Mouse (Mus musculus): ENCODE results near the gene Fxyd3.

Gene Fxyd3

GRCm38 (mm10) chr7:31076492-31076891, at the start of gene Fxyd3:
Gene Fxyd3, minus strand, starts transcription at chr7:31076704.
- no peak for DNase-seq (ENCODE audit: low spot score in 2 of 2)

GRCm38 (mm10) chr7:31125116-31125515, 48.6 kb upstream of the Fxyd3 start:
- DNase-seq (ENCODE audit: low spot score in 2 of 2), result no peak

GRCm38 (mm10) chr7:31124381-31124780, 47.9 kb upstream of the Fxyd3 start:
- DNase-seq (ENCODE audit: low spot score in 2 of 2), result no peak

GRCm38 (mm10) chr7:31123697-31124096, 47.2 kb upstream of the Fxyd3 start:
- DNase-seq (ENCODE audit: low spot score in 2 of 2), result no peak

GRCm38 (mm10) chr7:31122641-31123631, 46.4 kb upstream of the Fxyd3 start:
- DNase-seq (ENCODE audit: low spot score in 2 of 2), result no peak

- no peak for DNase-seq (ENCODE audit: low spot score in 2 of 2)
Observed at GRCm38 (mm10) chr7:31119556-31119955, 43.1 kb upstream of the Fxyd3 start.

- no peak for DNase-seq (ENCODE audit: low spot score in 2 of 2)
Observed at GRCm38 (mm10) chr7:31118486-31118885, 42.0 kb upstream of the Fxyd3 start.

GRCm38 (mm10) chr7:31117465-31117864, 41.0 kb upstream of the Fxyd3 start:
- DNase-seq (ENCODE audit: low spot score in 2 of 2), result no peak

GRCm38 (mm10) chr7:31116721-31117145, 40.2 kb upstream of the Fxyd3 start:
- no peak for DNase-seq (ENCODE audit: low spot score in 2 of 2)

- peak; percentile 65 to 76 for DNase-seq (ENCODE audit: low spot score in 2 of 2)
Observed at GRCm38 (mm10) chr7:31115587-31116043, 39.1 kb upstream of the Fxyd3 start.

GRCm38 (mm10) chr7:31115182-31115581, 38.7 kb upstream of the Fxyd3 start, which contains the start of gene Hpn:
Gene Hpn, minus strand, starts transcription at chr7:31115290.
- DNase-seq (ENCODE audit: low spot score in 2 of 2), result no peak

GRCm38 (mm10) chr7:31114646-31115045, 38.1 kb upstream of the Fxyd3 start:
- DNase-seq (ENCODE audit: low spot score in 2 of 2), result no peak

- no peak for DNase-seq (ENCODE audit: low spot score in 2 of 2)
Observed at GRCm38 (mm10) chr7:31113800-31114199, 37.3 kb upstream of the Fxyd3 start.

GRCm38 (mm10) chr7:31112036-31112435, 35.5 kb upstream of the Fxyd3 start:
- DNase-seq (ENCODE audit: low spot score in 2 of 2), result no peak

- no peak for DNase-seq (ENCODE audit: low spot score in 2 of 2)
Observed at GRCm38 (mm10) chr7:31110861-31111385, 34.4 kb upstream of the Fxyd3 start.

- DNase-seq (ENCODE audit: low spot score in 2 of 2), result no peak
Observed at GRCm38 (mm10) chr7:31109796-31110195, 33.3 kb upstream of the Fxyd3 start.

- no peak for DNase-seq (ENCODE audit: low spot score in 2 of 2)
Observed at GRCm38 (mm10) chr7:31109091-31109490, 32.6 kb upstream of the Fxyd3 start.

- no peak for DNase-seq (ENCODE audit: low spot score in 2 of 2)
Observed at GRCm38 (mm10) chr7:31107781-31108180, 31.3 kb upstream of the Fxyd3 start.

GRCm38 (mm10) chr7:31106166-31106565, 29.7 kb upstream of the Fxyd3 start:
- no peak for DNase-seq (ENCODE audit: low spot score in 2 of 2)

GRCm38 (mm10) chr7:31105061-31105768, 28.7 kb upstream of the Fxyd3 start:
- no peak for DNase-seq (ENCODE audit: low spot score in 2 of 2)

GRCm38 (mm10) chr7:31100786-31101185, 24.3 kb upstream of the Fxyd3 start:
- no peak for DNase-seq (ENCODE audit: low spot score in 2 of 2)

- DNase-seq (ENCODE audit: low spot score in 2 of 2), result no peak
Observed at GRCm38 (mm10) chr7:31099612-31099982, 23.1 kb upstream of the Fxyd3 start.

All from natural killer cell, adult 2 months (primary cell).